Mouse (Mus musculus): ENCODE measurements at regions not wholly inside any gene's neighbourhood (a gene's known extent, or its start where the extent isn't known, plus 50 kb on each side); places are given as distances from the start of the nearest gene placed in this dataset.

- DNase-seq (ENCODE audit: low read depth in 2 of 2, low spot score in 2 of 2) = peak; percentile 60 to 64
These were observed 56.3 kb upstream of the Mctp2 start for GRCm38 (mm10) chr7:72362690-72363089.

- DNase-seq (ENCODE audit: low read depth in 2 of 2, low spot score in 2 of 2) = no peak
These were observed 84.9 kb upstream of the Mctp2 start for GRCm38 (mm10) chr7:72391323-72391722.

- DNase-seq (ENCODE audit: low read depth in 2 of 2, low spot score in 2 of 2) = no peak
These were observed 93.6 kb upstream of the Mctp2 start for GRCm38 (mm10) chr7:72400056-72400455.

GRCm38 (mm10) chr7:72406131-72406530, 99.7 kb upstream of the Mctp2 start:
- no peak for DNase-seq (ENCODE audit: low read depth in 2 of 2, low spot score in 2 of 2)

GRCm38 (mm10) chr7:72408409-72408986, 102.1 kb upstream of the Mctp2 start:
- no peak for DNase-seq (ENCODE audit: low read depth in 2 of 2, low spot score in 2 of 2)

GRCm38 (mm10) chr7:72438552-72438951, 132.1 kb upstream of the Mctp2 start:
- no peak for DNase-seq (ENCODE audit: low read depth in 2 of 2, low spot score in 2 of 2)

- no peak for DNase-seq (ENCODE audit: low read depth in 2 of 2, low spot score in 2 of 2)
These were observed 135.6 kb upstream of the Mctp2 start for GRCm38 (mm10) chr7:72442001-72442400.

- DNase-seq (ENCODE audit: low read depth in 2 of 2, low spot score in 2 of 2) = no peak
These were observed 137.6 kb upstream of the Mctp2 start for GRCm38 (mm10) chr7:72444016-72444415.

GRCm38 (mm10) chr7:72444792-72445191, 138.4 kb upstream of the Mctp2 start:
- no peak for DNase-seq (ENCODE audit: low read depth in 2 of 2, low spot score in 2 of 2)

GRCm38 (mm10) chr7:72446911-72447310, 140.5 kb upstream of the Mctp2 start:
- DNase-seq (ENCODE audit: low read depth in 2 of 2, low spot score in 2 of 2) = no peak

- DNase-seq (ENCODE audit: low read depth in 2 of 2, low spot score in 2 of 2) = no peak
These were observed 156.6 kb upstream of the Mctp2 start for GRCm38 (mm10) chr7:72462978-72463377.

GRCm38 (mm10) chr7:72464658-72465057, 158.2 kb upstream of the Mctp2 start:
- no peak for DNase-seq (ENCODE audit: low read depth in 2 of 2, low spot score in 2 of 2)

GRCm38 (mm10) chr7:72469691-72470090, 163.3 kb upstream of the Mctp2 start:
- no peak for DNase-seq (ENCODE audit: low read depth in 2 of 2, low spot score in 2 of 2)

GRCm38 (mm10) chr7:72474751-72475150, 168.3 kb upstream of the Mctp2 start:
- DNase-seq (ENCODE audit: low read depth in 2 of 2, low spot score in 2 of 2) = no peak

GRCm38 (mm10) chr7:72478936-72479335, 172.5 kb upstream of the Mctp2 start:
- no peak for DNase-seq (ENCODE audit: low read depth in 2 of 2, low spot score in 2 of 2)

GRCm38 (mm10) chr7:72481275-72481674, 174.9 kb upstream of the Mctp2 start:
- DNase-seq (ENCODE audit: low read depth in 2 of 2, low spot score in 2 of 2) = no peak

- DNase-seq (ENCODE audit: low read depth in 2 of 2, low spot score in 2 of 2) = no peak
These were observed 183.8 kb upstream of the Mctp2 start for GRCm38 (mm10) chr7:72490161-72490560.

- DNase-seq (ENCODE audit: low read depth in 2 of 2, low spot score in 2 of 2) = no peak
These were observed 186.9 kb upstream of the Mctp2 start for GRCm38 (mm10) chr7:72493292-72493691.

GRCm38 (mm10) chr7:72496933-72497631, 190.7 kb upstream of the Mctp2 start:
- DNase-seq (ENCODE audit: low read depth in 2 of 2, low spot score in 2 of 2) = no peak

GRCm38 (mm10) chr7:72498562-72499230, 192.3 kb upstream of the Mctp2 start:
- DNase-seq (ENCODE audit: low read depth in 2 of 2, low spot score in 2 of 2) = no peak

GRCm38 (mm10) chr7:72499788-72500187, 193.4 kb upstream of the Mctp2 start:
- DNase-seq (ENCODE audit: low read depth in 2 of 2, low spot score in 2 of 2) = no peak

- no peak for DNase-seq (ENCODE audit: low read depth in 2 of 2, low spot score in 2 of 2)
These were observed 193.8 kb upstream of the Mctp2 start for GRCm38 (mm10) chr7:72500190-72500589.

All from CD8-positive naive resting alpha-beta T cell, adult 2 months (primary cell).